Mouse (Mus musculus) kidney, embryonic 16.5 days (tissue): ENCODE measurements around the gene Samd4. TPM values are rescaled to one million over a fixed set of nuclear protein-coding genes. Genes with fewer than 3 reads are reported as not detected.

Experiments used
- ATAC-seq: fragments of 200-750 bp; cut with Nextera tagmentation; 2 replicates; pipeline ENCODE4 v1.8.0; 2017; ENCODE audit warnings: moderate TSS enrichment; ENCODE audit not compliant: low FRiP score, low TSS enrichment
- H3K27ac ChIP-seq: fragments of 300-500 bp; sonication (generic); 2 replicates; pipeline ENCODE4 v1.5.1; 2014; ENCODE audit warnings: low read length
- H3K27me3 ChIP-seq: fragments of 300-500 bp; sonication (generic); 2 replicates; pipeline ENCODE4 v1.6.1; 2014; ENCODE audit warnings: low read length, control low read depth, mixed read lengths; ENCODE audit not compliant: insufficient read depth
- H3K36me3 ChIP-seq: fragments of 300-500 bp; sonication (generic); 2 replicates; pipeline ENCODE4 v1.6.1; 2014; ENCODE audit warnings: low read length, control low read depth, mixed read lengths; ENCODE audit not compliant: insufficient read depth
- H3K4me1 ChIP-seq: fragments of 300-500 bp; sonication (generic); 2 replicates; pipeline ENCODE4 v1.6.1; 2014; ENCODE audit warnings: low read length, control low read depth, mixed read lengths; ENCODE audit not compliant: insufficient read depth
- H3K4me2 ChIP-seq: fragments of 300-500 bp; sonication (generic); replicated peaks from 2 replicates; pipeline ENCODE4 v1.6.1; 2014; ENCODE audit warnings: low read depth, low read length
- H3K4me3 ChIP-seq: fragments of 300-500 bp; sonication (generic); 2 replicates; pipeline ENCODE4 v1.5.1; 2014; ENCODE audit warnings: mild to moderate bottlenecking, low read length
- H3K9ac ChIP-seq: fragments of 300-500 bp; sonication (generic); replicated peaks from 2 replicates; pipeline ENCODE4 v1.6.1; 2014; ENCODE audit warnings: low read length
- H3K9me3 ChIP-seq: fragments of 300-500 bp; sonication (generic); 2 replicates; pipeline ENCODE4 v1.6.1; 2016; ENCODE audit warnings: low read length, control low read depth
- WGBS: fragments of 180-500 bp; shearing (Covaris S2); extraction: QIAGEN DNeasy Blood & Tissue Kit; methylation state at CpG from one replicate; pipeline ENCODE4 v1.1.7; 2014; 5-methylcytosine and 5-hydroxymethylcytosine counted together
- polyA plus RNA-seq: library from polyadenylated mRNA; unstranded; fragments of >200 nt; fragmentation: Nextera tagmentation; extraction: Ambion mirVana; gene quantifications from 2 replicates; pipeline ENCODE4 v1.2.1, GENCODE M21; 2015

The Samd4 gene
- polyA plus RNA-seq, 1 experiment from 2014 or later, result 4.6 TPM

GRCm38 (mm10) chr14:46898626-46899025, 16.0 kb downstream of the Samd4 start:
- H3K27me3 ChIP-seq, result no peaks in the 10 kb centered on the region
- H3K36me3 ChIP-seq, result peaks cover 3% of the 10 kb centered on the region; the same call in 1 of the 2 replicates
- H3K4me3 ChIP-seq, result no peak overlapping the region
- H3K27ac ChIP-seq, result no peak overlapping the region
- WGBS, result 63% methylated on average over 3 of the region's 3 CpGs
- no peak for ATAC-seq
- 0 out of 2 replicates have a peak, but pooled peaks cover 5% of the 10 kb centered on the region for H3K4me1 ChIP-seq
- H3K9ac ChIP-seq, result no peak overlapping the region
- no peak overlapping the region for H3K4me2 ChIP-seq
- no peaks in the 10 kb centered on the region for H3K9me3 ChIP-seq

- no peak for ATAC-seq
- Histone ChIP-seq H3K4me1 (0 out of 2 replicates have a peak, but pooled peaks cover 5% of the 10 kb centered on the region), H3K9me3 (no peaks in the 10 kb centered on the region), H3K27ac (no peak overlapping the region), H3K9ac (no peak overlapping the region), H3K4me2 (no peak overlapping the region), H3K4me3 (no peak overlapping the region), H3K36me3 (no peaks in the 10 kb centered on the region), H3K27me3 (no peaks in the 10 kb centered on the region)
- 65% methylated on average over 9 of the region's 9 CpGs for WGBS
Observed at GRCm38 (mm10) chr14:46902498-46903087, 19.9 kb downstream of the Samd4 start.

GRCm38 (mm10) chr14:46904276-46904675, 21.6 kb downstream of the Samd4 start:
- no peak for ATAC-seq
- no peak overlapping the region for H3K9ac ChIP-seq
- H3K4me3 ChIP-seq, result no peak overlapping the region
- WGBS, result 83% methylated on average over 4 of the region's 4 CpGs
- no peaks in the 10 kb centered on the region for H3K9me3 ChIP-seq
- H3K36me3 ChIP-seq, result no peaks in the 10 kb centered on the region
- no peak overlapping the region for H3K27ac ChIP-seq
- H3K4me1 ChIP-seq, result no peaks in the 10 kb centered on the region
- H3K27me3 ChIP-seq, result no peaks in the 10 kb centered on the region
- H3K4me2 ChIP-seq, result no peak overlapping the region

- no peaks in the 10 kb centered on the region for H3K4me1 ChIP-seq
- H3K9ac ChIP-seq, result no peak overlapping the region
- no peak overlapping the region for H3K27ac ChIP-seq
- 0 out of 2 replicates have a peak, but pooled peaks cover 3% of the 10 kb centered on the region for H3K36me3 ChIP-seq
- no peak for ATAC-seq
- H3K9me3 ChIP-seq, result no peaks in the 10 kb centered on the region
- no peak overlapping the region for H3K4me3 ChIP-seq
- no peak overlapping the region for H3K4me2 ChIP-seq
- 49% methylated on average over 8 of the region's 8 CpGs for WGBS
- no peaks in the 10 kb centered on the region for H3K27me3 ChIP-seq
Observed at GRCm38 (mm10) chr14:46908858-46909257, 26.2 kb downstream of the Samd4 start.

- no peak overlapping the region for H3K4me2 ChIP-seq
- no peak overlapping the region for H3K9ac ChIP-seq
- ATAC-seq, result no peak
- H3K4me3 ChIP-seq, result no peak overlapping the region
- no peaks in the 10 kb centered on the region for H3K9me3 ChIP-seq
- WGBS, result 79% methylated on average over 7 of the region's 7 CpGs
- 0 out of 2 replicates have a peak, but pooled peaks cover 3% of the 10 kb centered on the region for H3K36me3 ChIP-seq
- H3K27ac ChIP-seq, result no peak overlapping the region
- H3K4me1 ChIP-seq, result no peaks in the 10 kb centered on the region
- H3K27me3 ChIP-seq, result no peaks in the 10 kb centered on the region
Observed at GRCm38 (mm10) chr14:46912496-46912895, 29.8 kb downstream of the Samd4 start.

GRCm38 (mm10) chr14:46914356-46914755, 31.7 kb downstream of the Samd4 start:
- Histone ChIP-seq H3K4me3 (no peak overlapping the region), H3K27me3 (no peaks in the 10 kb centered on the region), H3K9ac (no peak overlapping the region), H3K4me2 (no peak overlapping the region), H3K9me3 (no peaks in the 10 kb centered on the region), H3K27ac (no peak overlapping the region), H3K4me1 (no peaks in the 10 kb centered on the region), H3K36me3 (0 out of 2 replicates have a peak, but pooled peaks cover 3% of the 10 kb centered on the region)
- ATAC-seq, result no peak
- 71% methylated on average over 6 of the region's 6 CpGs for WGBS

GRCm38 (mm10) chr14:46915555-46915954, 32.9 kb downstream of the Samd4 start:
- H3K27me3 ChIP-seq, result no peaks in the 10 kb centered on the region
- no peaks in the 10 kb centered on the region for H3K4me1 ChIP-seq
- H3K9ac ChIP-seq, result no peak overlapping the region
- no peak overlapping the region for H3K4me3 ChIP-seq
- WGBS, result 74% methylated on average over 6 of the region's 6 CpGs
- no peak overlapping the region for H3K4me2 ChIP-seq
- H3K9me3 ChIP-seq, result no peaks in the 10 kb centered on the region
- ATAC-seq, result no peak
- no peak overlapping the region for H3K27ac ChIP-seq
- H3K36me3 ChIP-seq, result no peaks in the 10 kb centered on the region

GRCm38 (mm10) chr14:46916581-46916980, 33.9 kb downstream of the Samd4 start:
- H3K4me2 ChIP-seq, result no peak overlapping the region
- no peaks in the 10 kb centered on the region for H3K36me3 ChIP-seq
- H3K27me3 ChIP-seq, result no peaks in the 10 kb centered on the region
- no peak overlapping the region for H3K9ac ChIP-seq
- no peaks in the 10 kb centered on the region for H3K4me1 ChIP-seq
- no peaks in the 10 kb centered on the region for H3K9me3 ChIP-seq
- H3K4me3 ChIP-seq, result no peak overlapping the region
- ATAC-seq, result no peak
- WGBS, result 84% methylated on average over 4 of the region's 4 CpGs
- H3K27ac ChIP-seq, result no peak overlapping the region

- Histone ChIP-seq H3K4me2 (no peak overlapping the region), H3K27ac (no peak overlapping the region), H3K9me3 (no peaks in the 10 kb centered on the region), H3K36me3 (no peaks in the 10 kb centered on the region), H3K27me3 (no peaks in the 10 kb centered on the region), H3K4me3 (no peak overlapping the region), H3K4me1 (no peaks in the 10 kb centered on the region), H3K9ac (no peak overlapping the region)
- 96% methylated on average over 5 of the region's 5 CpGs for WGBS
- no peak for ATAC-seq
Observed at GRCm38 (mm10) chr14:46917136-46917535, 34.5 kb downstream of the Samd4 start.

GRCm38 (mm10) chr14:46917581-46917980, 34.9 kb downstream of the Samd4 start:
- 86% methylated on average over 3 of the region's 3 CpGs for WGBS

More at GRCm38 (mm10) chr14:46917581-46917980, 34.9 kb downstream of the Samd4 start:
- no peak overlapping the region for H3K4me2 ChIP-seq
- H3K27me3 ChIP-seq, result no peaks in the 10 kb centered on the region
- H3K4me3 ChIP-seq, result no peak overlapping the region
- no peak overlapping the region for H3K27ac ChIP-seq
- no peak for ATAC-seq
- H3K9ac ChIP-seq, result no peak overlapping the region
- H3K36me3 ChIP-seq, result no peaks in the 10 kb centered on the region
- H3K4me1 ChIP-seq, result no peaks in the 10 kb centered on the region
- H3K9me3 ChIP-seq, result no peaks in the 10 kb centered on the region
